Comparison of ENCODE assay signal across 20 mouse cellular contexts in the genomic region with DNA sequence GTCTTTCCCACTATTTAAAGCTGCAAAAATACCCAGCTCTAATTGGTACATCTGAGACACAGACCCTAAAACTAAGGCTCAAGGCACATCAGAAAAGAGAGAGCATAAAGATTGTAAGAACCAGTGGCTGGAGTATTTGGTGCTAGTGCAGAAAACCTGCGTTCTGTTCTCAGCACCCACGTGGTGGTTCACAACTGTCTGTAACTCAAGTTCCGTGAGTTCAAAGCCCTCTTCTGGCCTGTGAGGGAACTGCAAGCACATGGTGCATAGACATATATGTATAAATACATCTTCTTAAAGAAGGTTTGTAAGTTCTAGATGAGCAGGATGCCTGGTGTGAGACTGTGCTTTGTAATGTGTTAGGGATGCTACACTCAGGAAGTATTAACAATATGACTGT. TPM values are rescaled to one million over a fixed set of nuclear protein-coding genes. Genes with fewer than 3 reads are reported as not detected.
DNase-seq lines count a peak whose midpoint lies in the region; ATAC-seq and TF ChIP-seq lines count a peak whose summit lies in the region.
"Had no signal": no experiment of that assay in that cellular context is flagged by ENCODE, and none has a peak within 500 bp of the region (broad histone marks: within the 10 kb centered on the region; RNA-seq: fewer than 3 reads in every experiment).

No protein-coding gene starts in this region.

- peak; percentile 33 for TF ChIP-seq CTCF in lung, postnatal 0 days (IDR thresholded peaks at IDR 0.05)

- WGBS in hindbrain, embryonic 11.5 days, result 93% methylated on average over 3 of the region's 3 CpGs
- 87% methylated on average over 3 of the region's 3 CpGs for WGBS in hindbrain, embryonic 10.5 days
- 91% methylated on average over 3 of the region's 3 CpGs for WGBS in lung, postnatal 0 days

- no peak overlapping the region for H3K27ac ChIP-seq in hindbrain, embryonic 11.5 days (ENCODE audit: low read depth, low read length)
- H3K27ac ChIP-seq in hindbrain, embryonic 10.5 days, result no peak overlapping the region
- H3K27ac ChIP-seq in lung, postnatal 0 days (ENCODE audit: low read length), result no peak overlapping the region
- no peak overlapping the region for H3K27ac ChIP-seq in ES-E14 (ENCODE audit: insufficient read depth, low read depth, low read length, poor library complexity, severe bottlenecking)
- H3K27ac ChIP-seq: embryonic facial prominence, embryonic 15.5 days; hindbrain, embryonic 12.5 days; limb, embryonic 10.5 days; liver, embryonic 15.5 days; macrophage; midbrain, embryonic 15.5 days; neural tube, embryonic 12.5 days had no signal

- no peak overlapping the region for H3K4me2 ChIP-seq in hindbrain, embryonic 11.5 days (replicated peaks; ENCODE audit: low read depth, low read length)
- no peak overlapping the region for H3K4me2 ChIP-seq in lung, postnatal 0 days (replicated peaks; ENCODE audit: low read depth, low read length)
- H3K4me2 ChIP-seq: embryonic facial prominence, embryonic 15.5 days; hindbrain, embryonic 12.5 days; liver, embryonic 15.5 days; midbrain, embryonic 15.5 days; neural tube, embryonic 12.5 days had no signal

- in situ Hi-C loops in ES-E14 (cut with MboI; ENCODE audit: low sequenced_read_pairs in 2 of 2, unreplicated experiment in 2 of 2), result no loop called here

- H3K36me3 ChIP-seq in hindbrain, embryonic 11.5 days (ENCODE audit: control insufficient read depth, insufficient read depth, low read length), result no peaks in the 10 kb centered on the region
- peaks cover 7% of the 10 kb centered on the region for H3K36me3 ChIP-seq in hindbrain, embryonic 10.5 days
- H3K36me3 ChIP-seq in lung, postnatal 0 days (ENCODE audit: insufficient read depth, low read length), result no peaks in the 10 kb centered on the region
- H3K36me3 ChIP-seq in ES-E14 (ENCODE audit: control insufficient read depth, insufficient read depth, low read length, poor library complexity, severe bottlenecking), result no peaks in the 10 kb centered on the region
- H3K36me3 ChIP-seq: embryonic facial prominence, embryonic 15.5 days; limb, embryonic 10.5 days; liver, embryonic 15.5 days had no signal

- no peak for ATAC-seq in hindbrain, embryonic 11.5 days (ENCODE audit: low FRiP score)
- ATAC-seq in lung, postnatal 0 days, result no peak
- ATAC-seq: midbrain, embryonic 15.5 days had no signal

- H3K9ac ChIP-seq in hindbrain, embryonic 11.5 days (ENCODE audit: low read depth, low read length), result no peak overlapping the region
- H3K9ac ChIP-seq in lung, postnatal 0 days (replicated peaks; ENCODE audit: low read depth), result no peak overlapping the region
- H3K9ac ChIP-seq in ES-E14 (ENCODE audit: insufficient read depth, low read depth, low read length, poor library complexity, severe bottlenecking), result no peak overlapping the region
- H3K9ac ChIP-seq: embryonic facial prominence, embryonic 15.5 days; hindbrain, embryonic 12.5 days; liver, embryonic 15.5 days; midbrain, embryonic 15.5 days; neural tube, embryonic 12.5 days had no signal

- H3K27me3 ChIP-seq in hindbrain, embryonic 11.5 days (ENCODE audit: control insufficient read depth, insufficient read depth, low read length), result no peaks in the 10 kb centered on the region
- H3K27me3 ChIP-seq in hindbrain, embryonic 10.5 days (ENCODE audit: insufficient read depth, poor library complexity, severe bottlenecking), result no peaks in the 10 kb centered on the region
- H3K27me3 ChIP-seq in lung, postnatal 0 days (replicated peaks; ENCODE audit: insufficient read depth, low read length), result no peaks in the 10 kb centered on the region
- H3K27me3 ChIP-seq: embryonic facial prominence, embryonic 15.5 days; hindbrain, embryonic 12.5 days; liver, embryonic 15.5 days; midbrain, embryonic 15.5 days; neural tube, embryonic 12.5 days had no signal

- no peak for TF ChIP-seq EP300 in lung, postnatal 0 days (IDR thresholded peaks at IDR 0.05)

- no peaks in the 10 kb centered on the region for H3K4me1 ChIP-seq in hindbrain, embryonic 11.5 days (replicated peaks; ENCODE audit: control insufficient read depth, insufficient read depth, low read length)
- H3K4me1 ChIP-seq in hindbrain, embryonic 10.5 days (replicated peaks), result no peaks in the 10 kb centered on the region
- H3K4me1 ChIP-seq in lung, postnatal 0 days (ENCODE audit: insufficient read depth, low read depth, low read length), result no peaks in the 10 kb centered on the region
- H3K4me1 ChIP-seq in ES-E14 (ENCODE audit: control insufficient read depth in 2 of 2, insufficient read depth in 2 of 2, low read length in 2 of 2, poor library complexity in 1 of 2), result 0 out of 4 replicates have a peak, but pooled peaks cover 0 to 2% of the 10 kb centered on the region in 2 experiments
- H3K4me1 ChIP-seq: embryonic facial prominence, embryonic 15.5 days; hindbrain, embryonic 12.5 days; limb, embryonic 10.5 days; liver, embryonic 15.5 days; midbrain, embryonic 15.5 days; neural tube, embryonic 12.5 days had no signal

- no peak overlapping the region for H3K4me3 ChIP-seq in hindbrain, embryonic 11.5 days (ENCODE audit: low read depth, low read length)
- H3K4me3 ChIP-seq in hindbrain, embryonic 10.5 days, result no peak overlapping the region
- no peak overlapping the region for H3K4me3 ChIP-seq in lung, postnatal 0 days (ENCODE audit: low read depth, low read length)
- H3K4me3 ChIP-seq in ES-E14 (ENCODE audit: insufficient read depth in 1 of 2, low read depth in 1 of 2, low read length in 2 of 2, poor library complexity in 1 of 2, severe bottlenecking in 1 of 2), result no peak overlapping the region
- H3K4me3 ChIP-seq: embryonic facial prominence, embryonic 15.5 days; hindbrain, embryonic 12.5 days; limb, embryonic 10.5 days; liver, embryonic 15.5 days; midbrain, embryonic 15.5 days; neural tube, embryonic 12.5 days had no signal

- peak; percentile 6 for DNase-seq in hindbrain, embryonic 11.5 days (ENCODE audit: low spot score)
- no peak for DNase-seq in hindbrain, embryonic 10.5 days (ENCODE audit: low spot score)
- no peak for DNase-seq in lung, postnatal 0 days (ENCODE audit: low spot score)
- DNase-seq in lung, postnatal 36 days, result no peak
- peak; percentile 62 for DNase-seq in ES-E14 (ENCODE audit: low read depth, low spot score)
- peak; percentile 22 for DNase-seq in naive thymus-derived CD4-positive, alpha-beta T cell, adult 2 months (ENCODE audit: low read depth)
- DNase-seq in urinary bladder, adult 18-20 months (ENCODE audit: low spot score in 2 of 2), result no peak
- DNase-seq in gastrocnemius, adult 8-10 months (ENCODE audit: low spot score in 2 of 2), result no peak
- DNase-seq: adrenal gland, postnatal 14 days; cerebellum, adult 2 months; kidney, adult 18-20 months; kidney, postnatal 4 days; thymus, postnatal 14 days had no signal

- H3K9me3 ChIP-seq in hindbrain, embryonic 11.5 days (ENCODE audit: control insufficient read depth, low read length), result no peaks in the 10 kb centered on the region
- peaks cover 5% of the 10 kb centered on the region; the same call in 1 of the 2 replicates for H3K9me3 ChIP-seq in hindbrain, embryonic 10.5 days
- no peaks in the 10 kb centered on the region for H3K9me3 ChIP-seq in lung, postnatal 0 days (ENCODE audit: low read length)
- no peaks in the 10 kb centered on the region for H3K9me3 ChIP-seq in ES-E14 (ENCODE audit: control insufficient read depth, insufficient read depth, low read depth, low read length)
- H3K9me3 ChIP-seq: embryonic facial prominence, embryonic 15.5 days; hindbrain, embryonic 12.5 days; limb, embryonic 10.5 days; liver, embryonic 15.5 days; midbrain, embryonic 15.5 days had no signal

TF ChIP-seq in ES-E14, 5 proteins besides CTCF, POLR2A, EP300 and RAD21:
- TF ChIP-seq CHD2 (IDR thresholded peaks at IDR 0.05; ENCODE audit: low read depth, low read length) (no peak), HCFC1 (IDR thresholded peaks at IDR 0.05; ENCODE audit: borderline replicate concordance, insufficient read depth, low read length) (no peak), ZNF384 (IDR thresholded peaks at IDR 0.05; ENCODE audit: low read depth, low read length) (no peak), MAFK (IDR thresholded peaks at IDR 0.05; ENCODE audit: insufficient read depth, low read depth, low read length) (no peak), ZC3H11A (IDR thresholded peaks at IDR 0.05; ENCODE audit: borderline replicate concordance, low read depth, low read length) (no peak)
TF ChIP-seq in ES-E14: peak in this region for 0.

RNA-seq across cellular contexts. Expression of a gene that starts 8.7 kb away (rescaled TPM):
- 27.0 and 29.6 TPM in 2 replicates for polyA plus RNA-seq in hindbrain, embryonic 11.5 days (2014; fragmentation: Nextera tagmentation; extraction: Ambion mirVana)
- 23.7 and 23.8 TPM in 2 replicates for polyA plus RNA-seq in hindbrain, embryonic 10.5 days (2016; fragmentation: Nextera tagmentation; extraction: Ambion mirVana)
- polyA plus RNA-seq in lung, postnatal 0 days (2015; fragmentation: Nextera tagmentation; extraction: Ambion mirVana), result 9.3 and 9.6 TPM in 2 replicates
- 11.3 and 12.5 TPM in 2 replicates for total RNA-seq in ES-E14 (2012; rRNA removed)
- 1 to 10 TPM; 7.1 to 8.4 (median 7.6) TPM for total RNA-seq in gastrocnemius, adult 8-10 months (2022)

Comparison
In these comparisons a context has a peak if more than half of its experiments do, and no peak if none do; other contexts are left out.
1. DNase-seq: peak in hindbrain, embryonic 11.5 days (single experiment), ES-E14 (single experiment) and naive thymus-derived CD4-positive, alpha-beta T cell, adult 2 months (single experiment); none in hindbrain, embryonic 10.5 days (single experiment), lung, postnatal 0 days (single experiment), lung, postnatal 36 days (single experiment), urinary bladder, adult 18-20 months (0 of 2) and gastrocnemius, adult 8-10 months (0 of 2).